Mouse (Mus musculus): ENCODE measurements around the gene Arhgef19. TPM values are rescaled to one million over a fixed set of nuclear protein-coding genes. Genes with fewer than 3 reads are reported as not detected.

Arhgef19 gene
- polyA plus RNA-seq, 1 experiment from 2014 or later, result 4.7 TPM

GRCm38 (mm10) chr4:141272878-141273277 lies 33.6 kb downstream of the Arhgef19 start:
- H3K27ac ChIP-seq, result 0 out of 2 replicates have a peak overlapping the region, but pooled peaks have one; percentile 1
- no peaks in the 10 kb centered on the region for H3K9me3 ChIP-seq (replicated peaks)
- peaks cover 36% of the 10 kb centered on the region for H3K27me3 ChIP-seq (ENCODE audit: low read depth, poor library complexity, severe bottlenecking)
- no peak for DNase-seq (ENCODE audit: low spot score)
- H3K4me1 ChIP-seq, result peaks cover 38% of the 10 kb centered on the region
- WGBS, result 20% methylated on average over 14 of the region's 14 CpGs
- H3K36me3 ChIP-seq, result no peaks in the 10 kb centered on the region
- H3K4me3 ChIP-seq, result peak overlapping the region; percentile 35

- Histone ChIP-seq H3K27me3 (ENCODE audit: low read depth, poor library complexity, severe bottlenecking) (peaks cover 36% of the 10 kb centered on the region), H3K27ac (0 out of 2 replicates have a peak overlapping the region, but pooled peaks have one; percentile 1)
- DNase-seq (ENCODE audit: low spot score), result peak; percentile 97
Observed at GRCm38 (mm10) chr4:141273296-141273695, 34.0 kb downstream of the Arhgef19 start.

GRCm38 (mm10) chr4:141274485-141275341 lies 35.4 kb downstream of the Arhgef19 start:
- peaks cover 54% of the 10 kb centered on the region for H3K4me1 ChIP-seq
- 41% methylated on average over 23 of the region's 23 CpGs for WGBS
- DNase-seq (ENCODE audit: low spot score), result no peak

More at GRCm38 (mm10) chr4:141273296-141273695, 34.0 kb downstream of the Arhgef19 start:
- peak overlapping the region; percentile 35 for H3K4me3 ChIP-seq
- H3K4me1 ChIP-seq, result peaks cover 43% of the 10 kb centered on the region
- H3K9me3 ChIP-seq (replicated peaks), result no peaks in the 10 kb centered on the region
- WGBS, result 21% methylated on average over 12 of the region's 12 CpGs
- no peaks in the 10 kb centered on the region for H3K36me3 ChIP-seq

GRCm38 (mm10) chr4:141277157-141277556 lies 37.9 kb downstream of the Arhgef19 start:
- Histone ChIP-seq H3K36me3 (no peaks in the 10 kb centered on the region), H3K9me3 (replicated peaks) (no peaks in the 10 kb centered on the region), H3K27ac (no peak overlapping the region), H3K4me3 (no peak overlapping the region), H3K27me3 (ENCODE audit: low read depth, poor library complexity, severe bottlenecking) (peaks cover 37% of the 10 kb centered on the region), H3K4me1 (peaks cover 57% of the 10 kb centered on the region)
- 76% methylated on average over 8 of the region's 8 CpGs for WGBS
- no peak for DNase-seq (ENCODE audit: low spot score)

More at GRCm38 (mm10) chr4:141274485-141275341, 35.4 kb downstream of the Arhgef19 start:
- Histone ChIP-seq H3K36me3 (no peaks in the 10 kb centered on the region), H3K27ac (peak overlapping the region; percentile 26; the same call in 1 of the 2 replicates), H3K27me3 (ENCODE audit: low read depth, poor library complexity, severe bottlenecking) (peaks cover 36% of the 10 kb centered on the region), H3K4me3 (no peak overlapping the region), H3K9me3 (replicated peaks) (no peaks in the 10 kb centered on the region)

- H3K27me3 ChIP-seq (ENCODE audit: low read depth, poor library complexity, severe bottlenecking), result peaks cover 35% of the 10 kb centered on the region
- WGBS, result 66% methylated on average over 7 of the region's 7 CpGs
Observed at GRCm38 (mm10) chr4:141278154-141278553, 38.9 kb downstream of the Arhgef19 start.

GRCm38 (mm10) chr4:141279327-141279726 lies 40.0 kb downstream of the Arhgef19 start:
- WGBS, result 83% methylated on average over 15 of the region's 15 CpGs
- H3K36me3 ChIP-seq, result no peaks in the 10 kb centered on the region
- H3K4me1 ChIP-seq, result peaks cover 61% of the 10 kb centered on the region
- H3K9me3 ChIP-seq (replicated peaks), result no peaks in the 10 kb centered on the region
- H3K27ac ChIP-seq, result 0 out of 2 replicates have a peak overlapping the region, but pooled peaks have one; percentile 34
- peaks cover 37% of the 10 kb centered on the region for H3K27me3 ChIP-seq (ENCODE audit: low read depth, poor library complexity, severe bottlenecking)
- H3K4me3 ChIP-seq, result no peak overlapping the region
- DNase-seq (ENCODE audit: low spot score), result no peak

More at GRCm38 (mm10) chr4:141278154-141278553, 38.9 kb downstream of the Arhgef19 start:
- H3K27ac ChIP-seq, result peak overlapping the region; percentile 59
- no peaks in the 10 kb centered on the region for H3K9me3 ChIP-seq (replicated peaks)
- DNase-seq (ENCODE audit: low spot score), result no peak
- H3K4me1 ChIP-seq, result peaks cover 58% of the 10 kb centered on the region
- H3K4me3 ChIP-seq, result no peak overlapping the region
- H3K36me3 ChIP-seq, result no peaks in the 10 kb centered on the region

GRCm38 (mm10) chr4:141279783-141280182 lies 40.5 kb downstream of the Arhgef19 start:
- Histone ChIP-seq H3K27me3 (ENCODE audit: low read depth, poor library complexity, severe bottlenecking) (peaks cover 37% of the 10 kb centered on the region), H3K4me3 (no peak overlapping the region), H3K4me1 (peaks cover 57% of the 10 kb centered on the region), H3K27ac (no peak overlapping the region), H3K9me3 (replicated peaks) (no peaks in the 10 kb centered on the region), H3K36me3 (no peaks in the 10 kb centered on the region)
- DNase-seq (ENCODE audit: low spot score), result no peak
- WGBS, result 95% methylated on average over 6 of the region's 6 CpGs

GRCm38 (mm10) chr4:141280471-141280870 lies 41.2 kb downstream of the Arhgef19 start:
- Histone ChIP-seq H3K9me3 (replicated peaks) (no peaks in the 10 kb centered on the region), H3K27me3 (ENCODE audit: low read depth, poor library complexity, severe bottlenecking) (peaks cover 37% of the 10 kb centered on the region), H3K4me1 (peaks cover 56% of the 10 kb centered on the region), H3K36me3 (no peaks in the 10 kb centered on the region), H3K27ac (no peak overlapping the region), H3K4me3 (no peak overlapping the region)
- whole genome bisulfite sequencing, result 90% methylated on average over 1 of the region's 1 CpGs
- DNase-seq (ENCODE audit: low spot score), result no peak

- no peak for DNase-seq (ENCODE audit: low spot score)
- H3K4me1 ChIP-seq, result peaks cover 56% of the 10 kb centered on the region
- H3K27me3 ChIP-seq (ENCODE audit: low read depth, poor library complexity, severe bottlenecking), result peaks cover 38% of the 10 kb centered on the region
- no peaks in the 10 kb centered on the region for H3K9me3 ChIP-seq (replicated peaks)
- no peaks in the 10 kb centered on the region for H3K36me3 ChIP-seq
- no peak overlapping the region for H3K4me3 ChIP-seq
- WGBS, result 23% methylated on average over 6 of the region's 6 CpGs
- 0 out of 2 replicates have a peak overlapping the region, but pooled peaks have one; percentile 22 for H3K27ac ChIP-seq
Observed at GRCm38 (mm10) chr4:141281153-141281552, 41.9 kb downstream of the Arhgef19 start.

- H3K27ac ChIP-seq, result peak overlapping the region; percentile 22; the same call in 1 of the 2 replicates
- H3K4me3 ChIP-seq, result no peak overlapping the region
- peaks cover 42% of the 10 kb centered on the region for H3K27me3 ChIP-seq (ENCODE audit: low read depth, poor library complexity, severe bottlenecking)
- no peak for DNase-seq (ENCODE audit: low spot score)
- WGBS, result 58% methylated on average over 1 of the region's 1 CpGs
- H3K36me3 ChIP-seq, result no peaks in the 10 kb centered on the region
- peaks cover 57% of the 10 kb centered on the region for H3K4me1 ChIP-seq
- no peaks in the 10 kb centered on the region for H3K9me3 ChIP-seq (replicated peaks)
Observed at GRCm38 (mm10) chr4:141281578-141281977, 42.3 kb downstream of the Arhgef19 start.

- Histone ChIP-seq H3K36me3 (no peaks in the 10 kb centered on the region), H3K27me3 (ENCODE audit: low read depth, poor library complexity, severe bottlenecking) (peaks cover 47% of the 10 kb centered on the region), H3K4me1 (peaks cover 62% of the 10 kb centered on the region), H3K9me3 (replicated peaks) (no peaks in the 10 kb centered on the region), H3K4me3 (no peak overlapping the region), H3K27ac (peak overlapping the region; percentile 22)
- DNase-seq (ENCODE audit: low spot score), result no peak
- 58% methylated on average over 3 of the region's 3 CpGs for WGBS
Observed at GRCm38 (mm10) chr4:141282087-141282486, 42.8 kb downstream of the Arhgef19 start.

GRCm38 (mm10) chr4:141282623-141283022 lies 43.3 kb downstream of the Arhgef19 start:
- WGBS, result 37% methylated on average over 5 of the region's 5 CpGs
- H3K36me3 ChIP-seq, result no peaks in the 10 kb centered on the region
- H3K27ac ChIP-seq, result peak overlapping the region; percentile 22; the same call in 1 of the 2 replicates
- H3K4me3 ChIP-seq, result no peak overlapping the region
- H3K4me1 ChIP-seq, result peaks cover 66% of the 10 kb centered on the region
- no peaks in the 10 kb centered on the region for H3K9me3 ChIP-seq (replicated peaks)
- H3K27me3 ChIP-seq (ENCODE audit: low read depth, poor library complexity, severe bottlenecking), result peaks cover 53% of the 10 kb centered on the region
- no peak for DNase-seq (ENCODE audit: low spot score)

Measured in limb, embryonic 10.5 days (tissue).